Mouse (Mus musculus) v-Abl transformed pro-B cells (cell line): ENCODE results near the gene Mnx1.

Experiments used
- in situ Hi-C, 2 experiments: fragments of 400-800 bp; cut with MboI; formaldehyde crosslinking; loops; one replicate each; pipeline ENCODE4 v1.15.1; 2025; ENCODE audit not compliant: unreplicated experiment in 2 of 2

Gene Mnx1

GRCm38 (mm10) chr5:29478208-29479197, at the start of gene Mnx1:
Gene Mnx1 (minus strand): TSS chr5:29478470.
- in situ Hi-C loops, result no loop called here

- in situ Hi-C loops, result no loop called here
Observed at GRCm38 (mm10) chr5:29516432-29516831, 38.2 kb upstream of the Mnx1 start.

- in situ Hi-C loops, result no loop called here
Observed at GRCm38 (mm10) chr5:29515888-29516287, 37.6 kb upstream of the Mnx1 start.

GRCm38 (mm10) chr5:29507013-29507412, 28.7 kb upstream of the Mnx1 start:
- in situ Hi-C loops, result no loop called here

- in situ Hi-C loops, result no loop called here
Observed at GRCm38 (mm10) chr5:29487321-29487720, 9.1 kb upstream of the Mnx1 start.

- in situ Hi-C loops, result no loop called here
Observed at GRCm38 (mm10) chr5:29485941-29486320, 7.7 kb upstream of the Mnx1 start.

- in situ Hi-C loops, result no loop called here
Observed at GRCm38 (mm10) chr5:29484965-29485940, 7.0 kb upstream of the Mnx1 start.

GRCm38 (mm10) chr5:29483801-29484200, 5.5 kb upstream of the Mnx1 start:
- in situ Hi-C loops, result no loop called here

- in situ Hi-C loops, result no loop called here
Observed at GRCm38 (mm10) chr5:29479198-29479593, 926 bp upstream of the Mnx1 start.

- in situ Hi-C loops, result no loop called here
Observed at GRCm38 (mm10) chr5:29477474-29478207, 629 bp downstream of the Mnx1 start.

- in situ Hi-C loops, result no loop called here
Observed at GRCm38 (mm10) chr5:29476021-29476420, 2.2 kb downstream of the Mnx1 start.

- in situ Hi-C loops, result no loop called here
Observed at GRCm38 (mm10) chr5:29475556-29475955, 2.7 kb downstream of the Mnx1 start.

GRCm38 (mm10) chr5:29475041-29475440, 3.2 kb downstream of the Mnx1 start:
- in situ Hi-C loops, result no loop called here

GRCm38 (mm10) chr5:29474246-29474960, 3.9 kb downstream of the Mnx1 start:
- in situ Hi-C loops, result no loop called here

GRCm38 (mm10) chr5:29473551-29474245, 4.6 kb downstream of the Mnx1 start:
- in situ Hi-C loops, result no loop called here

GRCm38 (mm10) chr5:29471855-29472665, 6.2 kb downstream of the Mnx1 start:
- in situ Hi-C loops, result no loop called here

- in situ Hi-C loops, result no loop called here
Observed at GRCm38 (mm10) chr5:29471396-29471795, 6.9 kb downstream of the Mnx1 start.

GRCm38 (mm10) chr5:29470851-29471394, 7.3 kb downstream of the Mnx1 start:
- in situ Hi-C loops, result no loop called here
